Mouse (Mus musculus) CD4-positive, CD25-positive, alpha-beta regulatory T cell, adult 2 months (primary cell): ENCODE data around the gene Kcna1.

Source experiments
- DNase-seq: peaks from one replicate; pipeline ENCODE4 v3.0.0-alpha.2; 2012; ENCODE audit warnings: low read depth, low spot score

The Kcna1 gene

GRCm38 (mm10) chr6:126646381-126646780 is at the start of gene Kcna1:
Gene Kcna1, minus strand, starts transcription at chr6:126646384.
- no peak for DNase-seq

- no peak for DNase-seq
These were observed 40.9 kb upstream of the Kcna1 start for GRCm38 (mm10) chr6:126687120-126687519.

- DNase-seq = no peak
These were observed 39.0 kb upstream of the Kcna1 start for GRCm38 (mm10) chr6:126685135-126685534.

GRCm38 (mm10) chr6:126678961-126679360 is 32.8 kb upstream of the Kcna1 start:
- DNase-seq = no peak

- DNase-seq = no peak
These were observed 20.8 kb upstream of the Kcna1 start for GRCm38 (mm10) chr6:126667001-126667400.

GRCm38 (mm10) chr6:126666091-126666490 is 19.9 kb upstream of the Kcna1 start:
- DNase-seq = no peak

GRCm38 (mm10) chr6:126664569-126664968 is 18.4 kb upstream of the Kcna1 start:
- no peak for DNase-seq

GRCm38 (mm10) chr6:126657646-126658394 is 11.6 kb upstream of the Kcna1 start:
- no peak for DNase-seq

GRCm38 (mm10) chr6:126653561-126653960 is 7.4 kb upstream of the Kcna1 start:
- DNase-seq = no peak

GRCm38 (mm10) chr6:126645644-126646358 is 383 bp downstream of the Kcna1 start:
- DNase-seq = no peak

- DNase-seq = no peak
These were observed 1.1 kb downstream of the Kcna1 start for GRCm38 (mm10) chr6:126645044-126645541.

- DNase-seq = no peak
These were observed 1.8 kb downstream of the Kcna1 start for GRCm38 (mm10) chr6:126644181-126645043.

- no peak for DNase-seq
These were observed 2.7 kb downstream of the Kcna1 start for GRCm38 (mm10) chr6:126643341-126644055.

- DNase-seq = no peak
These were observed 3.3 kb downstream of the Kcna1 start for GRCm38 (mm10) chr6:126642856-126643321.

- DNase-seq = no peak
These were observed 17.7 kb downstream of the Kcna1 start for GRCm38 (mm10) chr6:126628451-126628850.

- no peak for DNase-seq
These were observed 27.7 kb downstream of the Kcna1 start for GRCm38 (mm10) chr6:126618455-126618854.

- no peak for DNase-seq
These were observed 35.4 kb downstream of the Kcna1 start for GRCm38 (mm10) chr6:126610746-126611145.

- no peak for DNase-seq
These were observed 36.8 kb downstream of the Kcna1 start for GRCm38 (mm10) chr6:126609193-126609947.

GRCm38 (mm10) chr6:126601843-126602326 is 44.3 kb downstream of the Kcna1 start:
- no peak for DNase-seq
